Mouse (Mus musculus) megakaryocyte-erythroid progenitor cell, adult 5-6 weeks (primary cell): ENCODE data around the gene Slc1a6. TPM values are rescaled to one million over a fixed set of nuclear protein-coding genes. Genes with fewer than 3 reads are reported as not detected.

Experiments used
- total RNA-seq, 2 experiments: library from RNA; stranded (forward) in 1 of 2; stranded (reverse) in 1 of 2; fragments of 200-1000, 215-1000 nt in 1 of 2; fragments of >200 nt in 1 of 2; fragmentation: Nextera tagmentation in 1 of 2; gene quantifications; 2 replicates each; pipeline ENCODE4 v1.2.3; 2014 to 2017

Gene Slc1a6
- total RNA-seq, 2 experiments from 2014 or later, result not detected

Other genes with a start within 250 kb of the Slc1a6 start
- 64.4 and 85.5 TPM in 2 replicates for gene Ilvbl, start 206.2 kb upstream of the Slc1a6 start, total RNA-seq (2014; fragmentation: Nextera tagmentation)
- 10.2 and 38.3 TPM in 2 replicates for gene Ilvbl, start 206.2 kb upstream of the Slc1a6 start, total RNA-seq (2017)
- gene Syde1, start 188.5 kb upstream of the Slc1a6 start, total RNA-seq (2014; fragmentation: Nextera tagmentation), result 0.32 TPM in 1 of 2 replicates, not detected in the other
- not detected in 2 replicates for gene Syde1, start 188.5 kb upstream of the Slc1a6 start, total RNA-seq (2017)
- not detected in 2 replicates for gene Olfr1357, start 162.4 kb upstream of the Slc1a6 start, total RNA-seq (2014; fragmentation: Nextera tagmentation)
- not detected in 2 replicates for gene Olfr1357, start 162.4 kb upstream of the Slc1a6 start, total RNA-seq (2017)
- not detected in 2 replicates for gene Casp14, start 62.2 kb upstream of the Slc1a6 start, total RNA-seq (2014; fragmentation: Nextera tagmentation)
- not detected in 2 replicates for gene Casp14, start 62.2 kb upstream of the Slc1a6 start, total RNA-seq (2017)
- not detected in 2 replicates for gene Ccdc105, start 27.4 kb upstream of the Slc1a6 start, total RNA-seq (2014; fragmentation: Nextera tagmentation)
- not detected in 2 replicates for gene Ccdc105, start 27.4 kb upstream of the Slc1a6 start, total RNA-seq (2017)
- not detected in 2 replicates for gene Olfr1356, start 71.7 kb downstream of the Slc1a6 start, total RNA-seq (2014; fragmentation: Nextera tagmentation)
- not detected in 2 replicates for gene Olfr1356, start 71.7 kb downstream of the Slc1a6 start, total RNA-seq (2017)
- not detected in 2 replicates for gene Olfr1355, start 95.0 kb downstream of the Slc1a6 start, total RNA-seq (2014; fragmentation: Nextera tagmentation)
- not detected in 2 replicates for gene Olfr1355, start 95.0 kb downstream of the Slc1a6 start, total RNA-seq (2017)
- gene Olfr1354, start 132.7 kb downstream of the Slc1a6 start, total RNA-seq (2014; fragmentation: Nextera tagmentation), result not detected in 2 replicates
- not detected in 2 replicates for gene Olfr1354, start 132.7 kb downstream of the Slc1a6 start, total RNA-seq (2017)
- not detected in 2 replicates for gene Olfr8, start 170.1 kb downstream of the Slc1a6 start, total RNA-seq (2014; fragmentation: Nextera tagmentation)
- not detected in 2 replicates for gene Olfr8, start 170.1 kb downstream of the Slc1a6 start, total RNA-seq (2017)
- not detected in 2 replicates for gene Olfr1353, start 182.8 kb downstream of the Slc1a6 start, total RNA-seq (2014; fragmentation: Nextera tagmentation)
- not detected in 2 replicates for gene Olfr1353, start 182.8 kb downstream of the Slc1a6 start, total RNA-seq (2017)
- gene Olfr1352, start 200.6 kb downstream of the Slc1a6 start, total RNA-seq (2014; fragmentation: Nextera tagmentation), result not detected in 2 replicates
- not detected in 2 replicates for gene Olfr1352, start 200.6 kb downstream of the Slc1a6 start, total RNA-seq (2017)
- not detected in 2 replicates for gene Olfr1351, start 232.0 kb downstream of the Slc1a6 start, total RNA-seq (2014; fragmentation: Nextera tagmentation)
- not detected in 2 replicates for gene Olfr1351, start 232.0 kb downstream of the Slc1a6 start, total RNA-seq (2017)
- not detected in 2 replicates for gene Olfr57, start 248.2 kb downstream of the Slc1a6 start, total RNA-seq (2014; fragmentation: Nextera tagmentation)
- not detected in 2 replicates for gene Olfr57, start 248.2 kb downstream of the Slc1a6 start, total RNA-seq (2017)